Mouse (Mus musculus): Measurements from ENCODE around the gene Kdm4a. TPM values are rescaled to one million over a fixed set of nuclear protein-coding genes. Genes with fewer than 3 reads are reported as not detected.

The Kdm4a gene
- polyA plus RNA-seq, 1 experiment from 2014 or later: 42.1 TPM

GRCm38 (mm10) chr4:118135414-118135813 is 44.4 kb downstream of the Kdm4a start:
- peak overlapping the region; percentile 83 for H3K9ac ChIP-seq (ENCODE audit: low read depth, low read length)
- peak overlapping the region; percentile 4; the same call in 1 of the 2 replicates for H3K27ac ChIP-seq (ENCODE audit: low read length)
- peak overlapping the region; percentile 93 for H3K4me3 ChIP-seq (ENCODE audit: low read depth, low read length)
- no peaks in the 10 kb centered on the region for H3K9me3 ChIP-seq (replicated peaks; ENCODE audit: control insufficient read depth, low read length, poor library complexity, severe bottlenecking)
- peaks cover 14% of the 10 kb centered on the region for H3K4me1 ChIP-seq (ENCODE audit: control insufficient read depth, insufficient read depth, low read length)
- no peaks in the 10 kb centered on the region for H3K27me3 ChIP-seq (ENCODE audit: control insufficient read depth, insufficient read depth, low read depth, low read length)
- ATAC-seq: 0 out of 2 replicates have a peak, but pooled peaks have one; percentile 3
- peak overlapping the region; percentile 75 for H3K4me2 ChIP-seq (ENCODE audit: low read length)
- peaks cover 14% of the 10 kb centered on the region; the same call in 1 of the 2 replicates for H3K36me3 ChIP-seq (ENCODE audit: control insufficient read depth, insufficient read depth, low read length)
- WGBS: 89% methylated on average over 1 of the region's 1 CpGs

GRCm38 (mm10) chr4:118134485-118135365 is 45.1 kb downstream of the Kdm4a start, which contains the start of gene St3gal3:
Gene St3gal3, minus strand, starts transcription at chr4:118134914.
- Histone ChIP-seq H3K4me1 (ENCODE audit: control insufficient read depth, insufficient read depth, low read length) (peaks cover 14% of the 10 kb centered on the region), H3K27me3 (ENCODE audit: control insufficient read depth, insufficient read depth, low read depth, low read length) (no peaks in the 10 kb centered on the region), H3K9me3 (replicated peaks; ENCODE audit: control insufficient read depth, low read length, poor library complexity, severe bottlenecking) (no peaks in the 10 kb centered on the region), H3K9ac (ENCODE audit: low read depth, low read length) (peak within 1 kb of the TSS; percentile 83), H3K4me3 (ENCODE audit: low read depth, low read length) (peak within 1 kb of the TSS; percentile 93), H3K27ac (ENCODE audit: low read length) (peak within 1 kb of the TSS; percentile 68), H3K4me2 (ENCODE audit: low read length) (peak within 1 kb of the TSS; percentile 75), H3K36me3 (ENCODE audit: control insufficient read depth, insufficient read depth, low read length) (peaks cover 10% of the 10 kb centered on the region; the same call in 1 of the 2 replicates)
- WGBS: under 1% methylated on average over 66 of the region's 84 CpGs
- ATAC-seq: peak; percentile 98

GRCm38 (mm10) chr4:118131329-118131728 is 48.5 kb downstream of the Kdm4a start:
- Histone ChIP-seq H3K4me2 (ENCODE audit: low read length) (no peak overlapping the region), H3K9me3 (replicated peaks; ENCODE audit: control insufficient read depth, low read length, poor library complexity, severe bottlenecking) (no peaks in the 10 kb centered on the region), H3K4me1 (ENCODE audit: control insufficient read depth, insufficient read depth, low read length) (peaks cover 14% of the 10 kb centered on the region), H3K27ac (ENCODE audit: low read length) (no peak overlapping the region), H3K27me3 (ENCODE audit: control insufficient read depth, insufficient read depth, low read depth, low read length) (no peaks in the 10 kb centered on the region), H3K4me3 (ENCODE audit: low read depth, low read length) (no peak overlapping the region), H3K9ac (ENCODE audit: low read depth, low read length) (no peak overlapping the region), H3K36me3 (ENCODE audit: control insufficient read depth, insufficient read depth, low read length) (no peaks in the 10 kb centered on the region)
- 91% methylated on average over 5 of the region's 5 CpGs for WGBS
- no peak for ATAC-seq

GRCm38 (mm10) chr4:118123030-118123704 is 56.7 kb downstream of the Kdm4a start:
- no peak for ATAC-seq
- H3K9me3 ChIP-seq (replicated peaks; ENCODE audit: control insufficient read depth, low read length, poor library complexity, severe bottlenecking): no peaks in the 10 kb centered on the region
- no peaks in the 10 kb centered on the region for H3K36me3 ChIP-seq (ENCODE audit: control insufficient read depth, insufficient read depth, low read length)
- 91% methylated on average over 14 of the region's 14 CpGs for WGBS
- H3K9ac ChIP-seq (ENCODE audit: low read depth, low read length): no peak overlapping the region
- no peaks in the 10 kb centered on the region for H3K27me3 ChIP-seq (ENCODE audit: control insufficient read depth, insufficient read depth, low read depth, low read length)
- no peak overlapping the region for H3K27ac ChIP-seq (ENCODE audit: low read length)
- H3K4me2 ChIP-seq (ENCODE audit: low read length): no peak overlapping the region
- no peaks in the 10 kb centered on the region for H3K4me1 ChIP-seq (ENCODE audit: control insufficient read depth, insufficient read depth, low read length)
- H3K4me3 ChIP-seq (ENCODE audit: low read depth, low read length): no peak overlapping the region

- no peak overlapping the region for H3K27ac ChIP-seq (ENCODE audit: low read length)
- whole genome bisulfite sequencing: 76% methylated on average over 10 of the region's 10 CpGs
- H3K9me3 ChIP-seq (replicated peaks; ENCODE audit: control insufficient read depth, low read length, poor library complexity, severe bottlenecking): no peaks in the 10 kb centered on the region
- H3K4me1 ChIP-seq (ENCODE audit: control insufficient read depth, insufficient read depth, low read length): no peaks in the 10 kb centered on the region
- no peak overlapping the region for H3K4me2 ChIP-seq (ENCODE audit: low read length)
- H3K27me3 ChIP-seq (ENCODE audit: control insufficient read depth, insufficient read depth, low read depth, low read length): no peaks in the 10 kb centered on the region
- H3K9ac ChIP-seq (ENCODE audit: low read depth, low read length): no peak overlapping the region
- H3K36me3 ChIP-seq (ENCODE audit: control insufficient read depth, insufficient read depth, low read length): no peaks in the 10 kb centered on the region
- no peak for ATAC-seq
- H3K4me3 ChIP-seq (ENCODE audit: low read depth, low read length): no peak overlapping the region
Measured at GRCm38 (mm10) chr4:118122078-118122477, 57.8 kb downstream of the Kdm4a start.

- Histone ChIP-seq H3K4me1 (ENCODE audit: control insufficient read depth, insufficient read depth, low read length) (no peaks in the 10 kb centered on the region), H3K27ac (ENCODE audit: low read length) (no peak overlapping the region), H3K27me3 (ENCODE audit: control insufficient read depth, insufficient read depth, low read depth, low read length) (no peaks in the 10 kb centered on the region), H3K36me3 (ENCODE audit: control insufficient read depth, insufficient read depth, low read length) (no peaks in the 10 kb centered on the region), H3K9ac (ENCODE audit: low read depth, low read length) (no peak overlapping the region), H3K4me2 (ENCODE audit: low read length) (no peak overlapping the region), H3K4me3 (ENCODE audit: low read depth, low read length) (no peak overlapping the region), H3K9me3 (replicated peaks; ENCODE audit: control insufficient read depth, low read length, poor library complexity, severe bottlenecking) (no peaks in the 10 kb centered on the region)
- 94% methylated on average over 10 of the region's 10 CpGs for WGBS
- ATAC-seq: no peak
Measured at GRCm38 (mm10) chr4:118117565-118117964, 62.3 kb downstream of the Kdm4a start.

- no peak overlapping the region for H3K4me3 ChIP-seq (ENCODE audit: low read depth, low read length)
- H3K4me2 ChIP-seq (ENCODE audit: low read length): no peak overlapping the region
- H3K27me3 ChIP-seq (ENCODE audit: control insufficient read depth, insufficient read depth, low read depth, low read length): no peaks in the 10 kb centered on the region
- 96% methylated on average over 11 of the region's 11 CpGs for WGBS
- H3K36me3 ChIP-seq (ENCODE audit: control insufficient read depth, insufficient read depth, low read length): no peaks in the 10 kb centered on the region
- no peak overlapping the region for H3K27ac ChIP-seq (ENCODE audit: low read length)
- H3K9me3 ChIP-seq (replicated peaks; ENCODE audit: control insufficient read depth, low read length, poor library complexity, severe bottlenecking): no peaks in the 10 kb centered on the region
- no peak overlapping the region for H3K9ac ChIP-seq (ENCODE audit: low read depth, low read length)
- H3K4me1 ChIP-seq (ENCODE audit: control insufficient read depth, insufficient read depth, low read length): no peaks in the 10 kb centered on the region
- no peak for ATAC-seq
Measured at GRCm38 (mm10) chr4:118116098-118116497, 63.7 kb downstream of the Kdm4a start.

GRCm38 (mm10) chr4:118115132-118115531 is 64.7 kb downstream of the Kdm4a start:
- Histone ChIP-seq H3K4me2 (ENCODE audit: low read length) (no peak overlapping the region), H3K4me1 (ENCODE audit: control insufficient read depth, insufficient read depth, low read length) (no peaks in the 10 kb centered on the region), H3K36me3 (ENCODE audit: control insufficient read depth, insufficient read depth, low read length) (no peaks in the 10 kb centered on the region), H3K27me3 (ENCODE audit: control insufficient read depth, insufficient read depth, low read depth, low read length) (no peaks in the 10 kb centered on the region), H3K27ac (ENCODE audit: low read length) (no peak overlapping the region), H3K4me3 (ENCODE audit: low read depth, low read length) (no peak overlapping the region), H3K9ac (ENCODE audit: low read depth, low read length) (no peak overlapping the region), H3K9me3 (replicated peaks; ENCODE audit: control insufficient read depth, low read length, poor library complexity, severe bottlenecking) (no peaks in the 10 kb centered on the region)
- WGBS: 87% methylated on average over 7 of the region's 7 CpGs
- ATAC-seq: no peak

GRCm38 (mm10) chr4:118112601-118113000 is 67.2 kb downstream of the Kdm4a start:
- Histone ChIP-seq H3K9me3 (replicated peaks; ENCODE audit: control insufficient read depth, low read length, poor library complexity, severe bottlenecking) (no peaks in the 10 kb centered on the region), H3K4me3 (ENCODE audit: low read depth, low read length) (no peak overlapping the region), H3K4me2 (ENCODE audit: low read length) (no peak overlapping the region), H3K36me3 (ENCODE audit: control insufficient read depth, insufficient read depth, low read length) (no peaks in the 10 kb centered on the region), H3K27ac (ENCODE audit: low read length) (no peak overlapping the region), H3K9ac (ENCODE audit: low read depth, low read length) (no peak overlapping the region), H3K27me3 (ENCODE audit: control insufficient read depth, insufficient read depth, low read depth, low read length) (no peaks in the 10 kb centered on the region), H3K4me1 (ENCODE audit: control insufficient read depth, insufficient read depth, low read length) (no peaks in the 10 kb centered on the region)
- no peak for ATAC-seq
- WGBS: 79% methylated on average over 12 of the region's 12 CpGs

All from midbrain, embryonic 16.5 days (tissue).